Mouse (Mus musculus) heart, adult 2 months (tissue): Measurements from ENCODE around the gene Gpatch2l.

Source experiments
- CTCF ChIP-seq: fragments of 200-600 bp; IDR thresholded peaks from 2 replicates; pipeline ENCODE4 v1.8.1; 2022; ENCODE audit warnings: antibody characterized with exemption, mild to moderate bottlenecking, moderate library complexity
- EP300 ChIP-seq: fragments of 200-500 bp; IDR thresholded peaks from 2 replicates; pipeline ENCODE4 v1.6.1; 2011; ENCODE audit warnings: low read depth, low read length, control low read depth; ENCODE audit not compliant: insufficient read depth
- POLR2A ChIP-seq: fragments of 200-500 bp; IDR thresholded peaks from 2 replicates; pipeline ENCODE4 v1.6.1; 2011; ENCODE audit warnings: mild to moderate bottlenecking, low read depth, low read length, control low read depth; ENCODE audit not compliant: insufficient read depth

DNA sequence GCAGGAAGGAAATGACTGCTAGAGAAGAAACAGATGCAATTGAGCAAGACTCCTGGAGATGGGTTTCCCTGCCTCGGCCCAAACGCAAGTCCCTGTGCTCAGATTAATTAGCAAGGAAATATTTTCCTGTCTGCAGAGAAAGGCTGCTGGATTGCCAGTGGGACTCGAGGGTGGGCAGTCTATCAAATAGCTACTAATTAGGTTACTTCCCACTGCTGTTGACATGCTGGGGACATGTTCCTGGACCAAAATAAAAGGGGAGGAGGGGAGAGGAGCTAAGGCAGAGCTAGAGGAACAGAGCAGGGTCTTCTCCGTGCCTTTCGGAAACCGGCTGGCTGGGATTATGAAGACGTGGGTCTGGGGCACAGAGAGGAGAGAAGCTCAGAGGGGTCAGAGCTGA is 95.2 kb downstream of the Gpatch2l start:
- TF ChIP-seq CTCF, result no peak
- TF ChIP-seq EP300, result no peak
- no peak for TF ChIP-seq POLR2A
